Mouse (Mus musculus) neural tube, embryonic 15.5 days (tissue): ENCODE measurements around the gene Ppfibp2. TPM values are rescaled to one million over a fixed set of nuclear protein-coding genes. Genes with fewer than 3 reads are reported as not detected.

Source experiments
- ATAC-seq: fragments of 200-750 bp; cut with Nextera tagmentation; 2 replicates; pipeline ENCODE4 v1.8.0; 2017; ENCODE audit warnings: mild to moderate bottlenecking, moderate TSS enrichment, moderate library complexity; ENCODE audit not compliant: low FRiP score
- H3K27ac ChIP-seq: fragments of 300-500 bp; sonication (generic); replicated peaks from 2 replicates; pipeline ENCODE4 v1.5.1; 2015; ENCODE audit warnings: mild to moderate bottlenecking, inconsistent platforms
- H3K27me3 ChIP-seq: fragments of 300-500 bp; sonication (generic); replicated peaks from 2 replicates; pipeline ENCODE4 v1.6.1; 2015; ENCODE audit warnings: inconsistent platforms
- H3K36me3 ChIP-seq: fragments of 300-500 bp; sonication (generic); 2 replicates; pipeline ENCODE4 v1.6.1; 2015; ENCODE audit warnings: inconsistent platforms
- H3K4me1 ChIP-seq: fragments of 300-500 bp; sonication (generic); 2 replicates; pipeline ENCODE4 v1.6.1; 2015; ENCODE audit warnings: inconsistent platforms
- H3K4me2 ChIP-seq: fragments of 300-500 bp; sonication (generic); 2 replicates; pipeline ENCODE4 v1.6.1; 2015; ENCODE audit warnings: inconsistent platforms, mild to moderate bottlenecking, moderate library complexity
- H3K4me3 ChIP-seq: fragments of 300-500 bp; sonication (generic); replicated peaks from 2 replicates; pipeline ENCODE4 v1.5.1; 2015; ENCODE audit warnings: mild to moderate bottlenecking, inconsistent platforms
- H3K9ac ChIP-seq: fragments of 300-500 bp; sonication (generic); replicated peaks from 2 replicates; pipeline ENCODE4 v1.6.1; 2015; ENCODE audit warnings: mild to moderate bottlenecking, inconsistent platforms
- H3K9me3 ChIP-seq: fragments of 300-500 bp; sonication (generic); replicated peaks from 2 replicates; pipeline ENCODE4 v1.6.1; 2016; ENCODE audit warnings: inconsistent platforms
- WGBS: fragments of 180-500 bp; shearing (Covaris S2); methylation state at CpG from one replicate; pipeline ENCODE4 v1.1.7; 2015; ENCODE audit warnings: mixed read lengths; 5-methylcytosine and 5-hydroxymethylcytosine counted together
- polyA plus RNA-seq: library from polyadenylated mRNA; unstranded; fragments of >200 nt; fragmentation: Nextera tagmentation; extraction: Ambion mirVana; gene quantifications from 2 replicates; pipeline ENCODE4 v1.2.1, GENCODE M21; 2015

The Ppfibp2 gene
- polyA plus RNA-seq, 1 experiment from 2014 or later, result 2.5 TPM

DNA sequence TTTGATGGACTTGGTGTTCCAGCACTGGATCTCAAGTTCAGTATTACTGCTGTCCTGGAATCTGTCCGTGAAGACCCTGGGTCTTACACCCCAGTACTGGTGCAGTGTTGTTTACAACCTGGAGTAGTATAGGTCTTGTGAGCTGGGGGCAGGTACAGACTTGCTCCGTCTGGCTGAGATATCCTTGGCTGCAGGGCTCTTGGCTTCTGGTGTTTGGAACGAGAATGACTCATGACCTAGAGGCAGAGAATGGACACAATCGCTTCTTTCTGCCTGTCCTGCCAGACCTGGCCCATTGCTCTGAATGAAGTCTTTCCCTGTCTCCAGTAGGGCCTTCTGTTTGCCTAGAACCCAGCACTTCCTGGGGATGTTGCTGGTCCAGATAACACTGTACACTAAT, 93.0 kb downstream of the Ppfibp2 start:
- peaks cover 42% of the 10 kb centered on the region for H3K27me3 ChIP-seq
- no peak for ATAC-seq
- 91% methylated on average over 4 of the region's 4 CpGs for WGBS
- no peaks in the 10 kb centered on the region for H3K36me3 ChIP-seq
- no peaks in the 10 kb centered on the region for H3K9me3 ChIP-seq
- 0 out of 2 replicates have a peak, but pooled peaks cover 4% of the 10 kb centered on the region for H3K4me1 ChIP-seq
- H3K9ac ChIP-seq, result no peak overlapping the region
- H3K27ac ChIP-seq, result no peak overlapping the region
- no peak overlapping the region for H3K4me2 ChIP-seq
- H3K4me3 ChIP-seq, result no peak overlapping the region

DNA sequence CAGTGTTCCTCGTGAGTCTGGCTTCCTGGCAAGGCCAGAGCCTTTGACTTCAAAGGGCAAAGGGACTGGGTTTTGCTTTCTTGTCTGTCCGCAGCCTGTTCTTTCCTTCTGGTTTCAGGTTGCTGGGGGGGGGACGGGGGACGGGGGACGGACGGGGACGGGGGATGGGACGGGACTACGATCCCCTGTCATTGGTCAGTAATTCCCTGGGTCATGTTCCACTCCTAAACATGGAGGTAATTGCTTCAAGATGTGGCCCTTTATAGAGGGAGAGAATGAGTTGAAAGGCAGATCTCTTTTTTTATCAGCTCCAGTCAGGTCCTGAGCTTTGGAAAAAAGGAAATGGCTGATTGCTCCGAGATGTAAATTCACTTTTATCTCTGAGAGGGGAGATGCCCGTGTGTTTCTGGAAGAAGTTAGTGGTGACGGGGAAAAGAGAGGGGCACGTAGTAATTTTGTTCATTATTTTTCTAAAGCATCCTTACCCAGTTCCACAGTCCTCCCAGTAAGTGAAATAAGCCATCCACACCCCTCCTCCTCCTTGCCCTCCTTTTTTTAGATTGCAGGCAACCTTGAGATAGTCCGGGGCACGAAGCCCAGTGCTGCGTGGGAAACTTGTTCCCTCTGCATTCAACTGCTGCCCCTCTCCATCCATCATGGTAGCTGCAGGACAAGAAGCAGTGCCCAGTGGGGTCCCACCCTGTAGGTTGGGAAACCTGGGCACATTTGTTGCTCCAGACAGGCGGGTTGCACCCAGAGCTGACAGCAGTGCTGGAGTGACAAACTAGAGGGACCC, 95.6 kb downstream of the Ppfibp2 start:
- H3K4me3 ChIP-seq, result no peak overlapping the region
- H3K36me3 ChIP-seq, result no peaks in the 10 kb centered on the region
- H3K9ac ChIP-seq, result no peak overlapping the region
- H3K27ac ChIP-seq, result no peak overlapping the region
- H3K4me2 ChIP-seq, result no peak overlapping the region
- H3K9me3 ChIP-seq, result no peaks in the 10 kb centered on the region
- 0 out of 2 replicates have a peak, but pooled peaks cover 4% of the 10 kb centered on the region for H3K4me1 ChIP-seq
- peaks cover 53% of the 10 kb centered on the region for H3K27me3 ChIP-seq
- no peak for ATAC-seq
- WGBS, result 32% methylated on average over 17 of the region's 17 CpGs

DNA sequence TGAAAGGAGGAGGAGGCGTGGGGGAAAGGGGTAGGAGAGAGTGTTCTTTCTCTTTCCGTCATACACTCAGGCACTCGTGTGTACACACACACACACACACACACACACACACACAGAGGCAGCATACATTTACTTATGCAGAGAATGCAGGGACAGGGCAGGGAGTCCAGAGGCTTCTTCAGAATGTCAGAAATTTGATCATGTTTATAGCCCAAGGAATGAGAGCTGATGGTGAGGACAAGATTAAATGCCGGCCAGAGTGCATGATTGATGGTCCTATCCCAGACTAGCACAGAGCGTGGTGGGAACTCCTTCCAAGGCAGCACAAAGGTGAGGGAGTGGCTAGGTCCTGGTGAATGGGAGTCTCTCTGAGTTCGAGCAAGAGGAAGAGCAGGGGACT, 96.5 kb downstream of the Ppfibp2 start:
- peaks cover 58% of the 10 kb centered on the region for H3K27me3 ChIP-seq
- 0 out of 2 replicates have a peak, but pooled peaks cover 4% of the 10 kb centered on the region for H3K4me1 ChIP-seq
- peak; percentile 34; the same call in 1 of the 2 replicates for ATAC-seq
- H3K36me3 ChIP-seq, result no peaks in the 10 kb centered on the region
- no peaks in the 10 kb centered on the region for H3K9me3 ChIP-seq
- H3K4me3 ChIP-seq, result no peak overlapping the region
- H3K9ac ChIP-seq, result no peak overlapping the region
- WGBS, result 32% methylated on average over 6 of the region's 6 CpGs
- H3K27ac ChIP-seq, result no peak overlapping the region
- no peak overlapping the region for H3K4me2 ChIP-seq

- WGBS, result 42% methylated on average over 10 of the region's 10 CpGs
- Histone ChIP-seq H3K4me1 (0 out of 2 replicates have a peak, but pooled peaks cover 4% of the 10 kb centered on the region), H3K4me2 (no peak overlapping the region), H3K27me3 (peaks cover 70% of the 10 kb centered on the region), H3K4me3 (no peak overlapping the region), H3K27ac (no peak overlapping the region), H3K9ac (no peak overlapping the region), H3K36me3 (no peaks in the 10 kb centered on the region), H3K9me3 (no peaks in the 10 kb centered on the region)
- peak; percentile 29; the same call in 1 of the 2 replicates for ATAC-seq
Measured at GRCm38 (mm10) chr7:107694254-107694947, 99.4 kb downstream of the Ppfibp2 start.

DNA sequence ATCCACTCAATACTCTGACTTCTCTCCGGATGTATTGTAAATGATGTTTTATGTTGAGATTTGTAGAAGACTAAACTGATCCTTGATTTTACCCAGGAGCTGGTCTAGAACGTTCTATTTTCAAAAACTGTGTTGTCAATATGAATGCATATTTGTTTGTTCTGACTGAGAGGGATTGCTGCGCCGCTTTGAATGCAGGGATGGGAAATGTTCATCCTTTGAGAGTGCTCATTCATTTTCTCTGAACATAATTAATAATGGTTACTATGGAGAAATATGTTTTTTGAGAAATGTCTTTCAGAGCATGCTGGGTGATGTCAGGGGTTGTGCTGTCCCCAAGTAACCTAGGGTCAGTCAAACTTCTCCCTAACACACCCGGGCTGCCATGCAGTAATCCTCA, 102.1 kb downstream of the Ppfibp2 start:
- Histone ChIP-seq H3K27ac (no peak overlapping the region), H3K4me1 (no peaks in the 10 kb centered on the region), H3K4me3 (no peak overlapping the region), H3K27me3 (peaks cover 51% of the 10 kb centered on the region), H3K9me3 (no peaks in the 10 kb centered on the region), H3K9ac (no peak overlapping the region), H3K4me2 (no peak overlapping the region), H3K36me3 (no peaks in the 10 kb centered on the region)
- no peak for ATAC-seq
- WGBS, result 91% methylated on average over 5 of the region's 5 CpGs

- H3K9ac ChIP-seq, result no peak overlapping the region
- no peaks in the 10 kb centered on the region for H3K36me3 ChIP-seq
- no peak overlapping the region for H3K4me2 ChIP-seq
- no peak overlapping the region for H3K4me3 ChIP-seq
- peaks cover 39% of the 10 kb centered on the region for H3K27me3 ChIP-seq
- no peak overlapping the region for H3K27ac ChIP-seq
- 84% methylated on average over 1 of the region's 1 CpGs for WGBS
- no peak for ATAC-seq
- H3K4me1 ChIP-seq, result no peaks in the 10 kb centered on the region
- no peaks in the 10 kb centered on the region for H3K9me3 ChIP-seq
Measured at GRCm38 (mm10) chr7:107699926-107700325, 104.9 kb downstream of the Ppfibp2 start.

DNA sequence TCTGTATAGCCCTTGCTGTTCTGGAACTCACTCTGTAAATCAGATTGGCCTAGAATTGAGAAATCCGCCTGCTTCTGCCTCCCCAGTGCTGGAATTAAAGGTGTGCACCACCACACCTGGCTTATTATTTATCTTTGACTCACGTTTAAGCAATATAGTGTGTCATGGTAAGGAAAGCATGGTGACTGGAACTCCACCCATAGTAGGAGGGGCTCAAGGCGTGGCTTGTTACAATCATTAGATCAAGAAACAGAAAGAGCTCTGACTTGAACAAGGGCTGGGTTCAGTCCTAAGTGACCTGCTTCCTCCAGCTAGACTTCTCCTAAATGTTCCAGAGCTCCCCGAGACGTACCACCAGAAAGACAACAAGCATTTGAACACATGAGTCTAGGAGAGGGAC, 105.6 kb downstream of the Ppfibp2 start:
- ATAC-seq, result no peak
- peaks cover 35% of the 10 kb centered on the region for H3K27me3 ChIP-seq
- WGBS, result 81% methylated on average over 5 of the region's 5 CpGs

DNA sequence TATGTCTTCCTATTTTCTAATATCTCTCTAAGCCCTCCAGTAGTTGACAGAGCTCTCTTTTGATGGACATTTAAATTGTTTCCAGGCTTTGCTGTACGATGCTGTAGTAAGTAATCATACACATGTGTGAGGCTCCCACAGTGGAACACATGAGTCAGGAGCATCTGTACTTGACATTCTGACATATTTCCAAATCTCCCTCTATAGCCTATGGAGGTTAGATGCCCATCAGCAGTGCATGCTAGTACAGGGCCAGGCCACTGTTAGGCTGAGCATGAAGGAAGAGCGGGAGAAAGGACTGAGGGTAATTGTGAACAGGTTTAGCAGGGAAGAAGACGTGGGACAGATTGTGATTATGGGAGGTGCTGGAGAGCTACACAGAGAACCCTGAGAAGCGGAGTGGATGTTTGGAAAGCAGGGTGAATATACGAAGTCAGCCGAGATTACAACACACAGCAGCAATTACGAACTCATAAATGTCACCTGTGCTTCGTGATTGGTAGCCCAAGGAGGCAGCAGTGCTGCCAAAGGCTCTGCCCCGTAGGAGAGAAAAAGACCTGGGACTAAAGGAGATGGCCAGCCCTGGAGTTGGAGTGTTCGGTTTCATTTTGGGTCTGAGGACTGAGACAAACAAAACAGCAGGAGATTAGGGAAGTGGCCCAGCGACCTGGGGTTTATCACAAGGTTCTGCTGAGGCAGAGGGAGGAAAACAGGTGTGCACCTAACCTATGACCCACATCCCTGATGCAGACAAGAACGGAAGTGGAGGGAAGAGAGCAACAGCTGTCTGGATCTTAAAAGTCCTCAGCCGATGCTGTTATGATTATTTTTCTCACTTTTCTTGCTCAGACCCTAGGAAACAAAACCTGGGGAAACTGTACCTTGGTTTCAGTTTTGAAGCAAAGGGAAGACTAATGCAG, 107.7 kb downstream of the Ppfibp2 start:
- H3K9me3 ChIP-seq, result no peaks in the 10 kb centered on the region
- no peaks in the 10 kb centered on the region for H3K4me1 ChIP-seq
- H3K9ac ChIP-seq, result no peak overlapping the region
- no peak for ATAC-seq
- H3K36me3 ChIP-seq, result no peaks in the 10 kb centered on the region
- H3K27ac ChIP-seq, result no peak overlapping the region
- peaks cover 14% of the 10 kb centered on the region; the same call in 1 of the 2 replicates for H3K27me3 ChIP-seq
- 60% methylated on average over 13 of the region's 13 CpGs for WGBS
- no peak overlapping the region for H3K4me3 ChIP-seq
- no peak overlapping the region for H3K4me2 ChIP-seq

More for the DNA sequence above, 105.6 kb downstream of the Ppfibp2 start:
- H3K4me2 ChIP-seq, result no peak overlapping the region
- H3K9me3 ChIP-seq, result no peaks in the 10 kb centered on the region
- H3K4me3 ChIP-seq, result no peak overlapping the region
- H3K9ac ChIP-seq, result no peak overlapping the region
- H3K36me3 ChIP-seq, result no peaks in the 10 kb centered on the region
- H3K27ac ChIP-seq, result no peak overlapping the region
- no peaks in the 10 kb centered on the region for H3K4me1 ChIP-seq

DNA sequence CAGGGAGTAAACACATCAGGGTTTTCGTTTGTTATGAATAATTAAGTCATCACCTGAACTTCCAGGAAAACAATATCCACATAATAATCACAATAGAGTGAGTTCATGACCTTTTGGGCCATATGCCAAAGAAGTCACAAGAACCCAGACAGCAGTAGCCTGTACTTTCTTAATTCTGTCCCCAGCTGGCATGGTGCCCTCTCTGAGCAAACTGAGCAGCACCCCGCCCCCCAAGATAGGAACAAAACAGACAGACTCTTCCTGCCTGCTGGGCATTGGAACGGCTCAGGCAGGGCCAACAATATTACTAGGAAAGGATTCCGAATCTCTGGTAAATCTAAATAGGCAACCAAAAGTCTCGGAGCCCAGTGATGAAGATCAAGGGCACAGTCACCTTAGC, 110.9 kb downstream of the Ppfibp2 start:
- H3K36me3 ChIP-seq, result no peaks in the 10 kb centered on the region
- peaks cover 8% of the 10 kb centered on the region; the same call in 1 of the 2 replicates for H3K27me3 ChIP-seq
- H3K9ac ChIP-seq, result no peak overlapping the region
- 67% methylated on average over 5 of the region's 5 CpGs for WGBS
- 0 out of 2 replicates have a peak, but pooled peaks cover 6% of the 10 kb centered on the region for H3K4me1 ChIP-seq
- no peak for ATAC-seq
- no peaks in the 10 kb centered on the region for H3K9me3 ChIP-seq
- no peak overlapping the region for H3K4me3 ChIP-seq
- no peak overlapping the region for H3K27ac ChIP-seq
- H3K4me2 ChIP-seq, result no peak overlapping the region

DNA sequence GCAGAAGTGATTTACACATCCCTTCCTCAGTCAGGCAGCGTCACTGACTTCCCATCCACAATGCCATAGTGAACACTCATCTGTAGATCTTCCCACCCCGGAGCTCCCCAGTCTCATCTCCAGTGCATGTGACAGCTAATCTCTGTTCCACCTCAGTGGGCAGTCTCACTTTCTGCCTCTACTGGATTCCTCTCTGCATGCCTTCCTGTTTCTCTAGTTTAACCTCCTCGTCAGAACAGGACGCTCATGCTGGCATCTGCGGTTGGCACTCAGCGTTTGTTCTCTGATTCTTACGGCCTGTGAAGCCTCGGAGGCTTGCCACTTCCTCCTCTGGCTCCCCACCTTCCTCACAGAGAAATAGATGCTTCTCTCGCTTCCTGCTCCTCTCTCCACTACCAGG, 112.6 kb downstream of the Ppfibp2 start:
- Histone ChIP-seq H3K4me1 (0 out of 2 replicates have a peak, but pooled peaks cover 6% of the 10 kb centered on the region), H3K36me3 (no peaks in the 10 kb centered on the region), H3K4me2 (no peak overlapping the region), H3K9me3 (no peaks in the 10 kb centered on the region), H3K27me3 (peaks cover 4% of the 10 kb centered on the region; the same call in 1 of the 2 replicates), H3K4me3 (no peak overlapping the region), H3K9ac (no peak overlapping the region), H3K27ac (no peak overlapping the region)
- ATAC-seq, result no peak
- WGBS, result 80% methylated on average over 9 of the region's 9 CpGs

DNA sequence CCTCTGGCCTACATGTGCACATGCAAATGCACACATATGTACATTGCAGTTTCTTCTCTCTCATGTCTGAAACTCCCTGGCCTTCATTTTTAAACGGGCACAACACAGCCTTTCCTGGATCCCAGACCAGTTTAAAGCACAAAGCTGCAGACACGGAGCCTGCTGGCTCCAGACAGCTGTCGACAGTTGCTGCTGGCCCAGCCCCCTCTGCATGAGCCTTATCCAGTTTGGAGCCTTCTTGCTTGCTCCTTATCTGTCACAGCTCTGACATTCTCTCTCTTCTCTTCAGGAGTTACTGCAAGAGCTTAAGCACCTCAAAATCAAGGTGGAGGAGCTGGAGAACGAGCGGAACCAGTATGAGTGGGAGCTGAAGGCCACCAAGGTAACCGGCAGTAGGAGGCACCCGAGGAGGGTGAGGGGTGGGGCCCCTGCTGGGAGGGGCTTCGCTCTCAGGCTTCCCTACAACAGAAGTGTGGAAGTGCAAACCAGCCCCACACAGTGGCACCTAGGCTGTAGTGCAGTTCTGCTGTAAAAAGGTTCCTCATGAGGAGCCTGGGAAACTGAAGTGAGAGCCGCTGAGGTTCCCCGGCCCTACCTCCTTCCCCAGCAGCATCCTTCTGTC, 113.6 kb downstream of the Ppfibp2 start:
- no peak overlapping the region for H3K27ac ChIP-seq
- H3K36me3 ChIP-seq, result no peaks in the 10 kb centered on the region
- WGBS, result 3% methylated on average over 10 of the region's 10 CpGs

More for the DNA sequence above, 113.6 kb downstream of the Ppfibp2 start:
- no peaks in the 10 kb centered on the region for H3K27me3 ChIP-seq
- ATAC-seq, result peak; percentile 95
- no peak overlapping the region; the same call in 1 of the 2 replicates for H3K9ac ChIP-seq
- peak overlapping the region; percentile 26 for H3K4me3 ChIP-seq
- no peaks in the 10 kb centered on the region for H3K9me3 ChIP-seq
- 0 out of 2 replicates have a peak, but pooled peaks cover 6% of the 10 kb centered on the region for H3K4me1 ChIP-seq
- peak overlapping the region; percentile 53 for H3K4me2 ChIP-seq
